Mouse (Mus musculus): ENCODE measurements at regions not wholly inside any gene's neighbourhood (a gene's known extent, or its start where the extent isn't known, plus 50 kb on each side); places are given as distances from the start of the nearest gene placed in this dataset.

DNA sequence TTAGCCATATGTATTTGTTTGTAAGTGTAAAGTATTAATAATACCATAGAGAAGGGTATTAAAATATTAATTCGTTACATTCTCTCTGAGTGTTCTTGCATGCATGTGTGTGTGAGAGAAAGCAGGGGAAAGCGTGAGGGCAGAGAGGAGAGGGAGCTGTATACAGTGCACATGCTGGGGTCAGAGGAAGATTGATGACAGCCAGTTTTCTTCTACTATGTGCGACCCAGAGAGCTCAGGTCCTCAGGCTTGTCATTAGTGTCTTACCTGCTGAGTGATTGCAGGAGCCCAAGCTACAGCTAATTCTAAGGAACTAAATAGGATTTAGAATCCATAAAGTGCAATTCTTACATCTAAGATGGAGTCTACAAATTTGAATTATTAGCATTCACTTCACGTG, 1038.1 kb upstream of the Ndn start:
- no peak for DNase-seq (ENCODE audit: low spot score)

DNA sequence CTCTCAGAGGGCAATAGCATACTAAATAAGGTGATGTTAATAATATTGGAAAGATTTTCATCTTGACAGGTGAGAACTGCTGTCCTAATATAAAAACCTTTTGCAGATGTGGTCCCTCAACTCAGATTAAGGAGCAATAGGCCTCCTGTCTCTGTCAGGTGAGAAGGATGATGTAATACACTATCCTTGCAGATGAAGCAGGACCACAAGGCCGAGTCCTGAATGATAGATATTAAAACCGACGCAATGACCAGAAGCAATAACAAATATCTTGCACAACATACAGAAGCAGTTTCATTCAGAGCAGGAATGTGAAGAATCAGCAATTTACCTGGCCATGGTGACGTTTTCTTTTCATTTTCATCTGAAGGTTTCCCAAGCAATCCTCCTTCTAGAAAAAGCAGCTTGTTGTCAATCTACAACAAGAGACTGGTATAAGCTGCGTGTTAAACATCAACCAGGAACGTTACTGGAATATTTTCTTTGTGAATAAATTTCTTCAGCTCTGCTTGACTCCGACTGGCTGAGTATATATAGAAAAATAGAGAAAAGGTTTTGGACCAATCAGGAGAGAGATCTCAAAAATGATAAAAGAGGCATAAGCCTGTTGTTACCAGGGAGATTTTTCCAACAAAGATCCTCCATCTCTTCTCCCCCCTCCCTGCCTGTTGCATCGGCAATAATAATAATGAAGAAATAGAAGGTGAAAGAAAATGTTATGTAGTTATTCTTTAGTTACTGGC, 1035.0 kb upstream of the Ndn start:
- DNase-seq (ENCODE audit: low spot score) = peak; percentile 15

Data from left cerebral cortex, adult 11 months (tissue).